Mouse (Mus musculus) CH12.LX (cell line): Measurements from ENCODE around the gene C130026I21Rik. TPM values are rescaled to one million over a fixed set of nuclear protein-coding genes. Genes with fewer than 3 reads are reported as not detected.
"Not testable (repeated sequence)": the region's sequence is repeated elsewhere in the genome, so short reads cannot be mapped to it uniquely, and the experiment has no call there.

ENCODE experiments used
- DNase-seq: peaks from one replicate; pipeline ENCODE4 v3.0.0-alpha.2; 2013; ENCODE audit errors: extremely low read depth
- H3K27ac ChIP-seq: 2 replicates; pipeline ENCODE4 v1.5.1; 2012; ENCODE audit warnings: low read depth, mild to moderate bottlenecking, control low read depth, moderate library complexity; ENCODE audit not compliant: insufficient read depth
- H3K27me3 ChIP-seq: replicated peaks from 2 replicates; pipeline ENCODE3; 2012; ENCODE audit warnings: inconsistent platforms
- H3K36me3 ChIP-seq, 2 experiments: replicated peaks in 1 of 2; 2 replicates each; pipeline versions ENCODE3 to v1.6.1; 2012; ENCODE audit warnings: inconsistent platforms in 1 of 2, low read length in 1 of 2, mild to moderate bottlenecking in 1 of 2, mixed read lengths in 1 of 2, moderate library complexity in 1 of 2; ENCODE audit not compliant: control insufficient read depth in 1 of 2, insufficient read depth in 1 of 2
- H3K4me1 ChIP-seq, 2 experiments: 2 replicates each; pipeline ENCODE4 v1.6.1; 2012; ENCODE audit warnings: inconsistent platforms in 1 of 2, moderate library complexity in 1 of 2; ENCODE audit not compliant: insufficient read depth in 2 of 2, control insufficient read depth in 1 of 2
- H3K4me2 ChIP-seq: 2 replicates; pipeline ENCODE4 v1.6.1; 2012; ENCODE audit warnings: low read depth, mild to moderate bottlenecking, control low read depth; ENCODE audit not compliant: poor library complexity, insufficient read depth, severe bottlenecking
- H3K4me3 ChIP-seq, 3 experiments: fragments of 150-350 bp in 1 of 3; sonication (generic) in 1 of 3; replicated peaks in 1 of 3; 2 replicates each; pipeline versions ENCODE3 to v1.5.1; 2011 to 2012; ENCODE audit warnings: low read depth in 2 of 3, low read length in 2 of 3, mild to moderate bottlenecking in 2 of 3, moderate library complexity in 2 of 3, control low read depth in 1 of 3, improper control_type of control experiment in 1 of 3, inconsistent platforms in 1 of 3, mixed read lengths in 1 of 3; ENCODE audit not compliant: poor library complexity in 1 of 3
- H3K79me2 ChIP-seq: replicated peaks from 2 replicates; pipeline ENCODE4 v1.6.1; 2012; ENCODE audit warnings: mild to moderate bottlenecking, moderate library complexity; ENCODE audit not compliant: control insufficient read depth, poor library complexity, insufficient read depth, severe bottlenecking; ENCODE audit errors: extremely low read depth
- H3K9ac ChIP-seq: 2 replicates; pipeline ENCODE4 v1.6.1; 2012; ENCODE audit warnings: low read depth, mild to moderate bottlenecking, control low read depth, moderate library complexity; ENCODE audit not compliant: insufficient read depth
- H3K9me3 ChIP-seq: replicated peaks from 2 replicates; pipeline ENCODE3; 2012; ENCODE audit warnings: low read length, inconsistent platforms, mixed read lengths
- ZNF384 ChIP-seq: IDR thresholded peaks from 2 replicates; pipeline ENCODE4 v1.6.1; 2012; ENCODE audit warnings: low read depth, low read length, improper control_type of control experiment, inconsistent platforms
- dilution Hi-C: fragments of 300-500 bp; cut with MboI; formaldehyde crosslinking; loops from 2 replicates; pipeline ENCODE4 v1.14.3; 2020; ENCODE audit warnings: low sequenced_read_pairs; ENCODE audit not compliant: extremely low pct_unique_long_range_greater_than_20kb, extremely low pct_ligation_motif_present
- in situ Hi-C: fragments of 300-500 bp; cut with MboI; formaldehyde crosslinking; loops from 3 replicates; pipeline ENCODE4 v1.14.3; 2019; ENCODE audit warnings: low sequenced_read_pairs, low pct_ligation_motif_present, low pct_unique_long_range_greater_than_20kb, mixed read lengths
- polyA plus RNA-seq: library from polyadenylated mRNA; unstranded; fragments of >175 nt; gene quantifications from 2 replicates; pipeline ENCODE4 v1.2.1, GENCODE M21; 2012; ENCODE audit warnings: low read depth; ENCODE audit not compliant: insufficient read length
- total RNA-seq, 2 experiments: library from RNA; depleted of rRNA; stranded (reverse); fragments of 300-350 nt in 1 of 2; fragments of >200 nt in 1 of 2; gene quantifications; 2 replicates each; pipeline ENCODE4 v1.2.3; 2012 to 2014

The C130026I21Rik gene
- total and polyA plus RNA-seq, 3 experiments = 175 to 398 (median 379) TPM

DNA sequence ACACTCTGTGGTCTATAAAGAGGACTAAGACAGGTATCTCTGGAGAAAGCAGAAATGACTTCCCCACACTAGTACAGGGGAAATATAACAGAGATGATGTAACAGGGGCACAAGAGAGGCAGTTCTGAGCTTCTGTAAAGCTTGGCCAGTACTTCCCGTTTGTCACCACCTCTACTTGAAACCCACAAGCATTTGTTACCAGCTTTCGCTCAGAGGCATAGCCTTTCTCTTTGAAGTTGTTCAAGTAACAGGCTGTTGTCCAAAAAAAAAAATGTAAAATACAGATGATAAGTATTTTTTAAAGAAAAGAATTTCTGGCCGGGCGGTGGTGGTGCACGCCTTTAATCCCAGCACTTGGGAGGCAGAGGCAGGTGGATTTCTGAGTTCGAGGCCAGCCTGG, 236.8 kb downstream of the C130026I21Rik start:
- H3K9ac ChIP-seq, H3K4me3 ChIP-seq, dilution Hi-C loops, H3K4me2 ChIP-seq, H3K79me2 ChIP-seq, H3K36me3 ChIP-seq, H3K9me3 ChIP-seq, H3K4me1 ChIP-seq, in situ Hi-C loops, H3K27me3 ChIP-seq: not testable (repeated sequence)
- peak overlapping the region; percentile 5; the same call in 1 of the 2 replicates for H3K27ac ChIP-seq
- DNase-seq = peak; percentile 57
- TF ChIP-seq ZNF384 = 0 out of 2 replicates have a peak, but pooled peaks have one; percentile 33

DNA sequence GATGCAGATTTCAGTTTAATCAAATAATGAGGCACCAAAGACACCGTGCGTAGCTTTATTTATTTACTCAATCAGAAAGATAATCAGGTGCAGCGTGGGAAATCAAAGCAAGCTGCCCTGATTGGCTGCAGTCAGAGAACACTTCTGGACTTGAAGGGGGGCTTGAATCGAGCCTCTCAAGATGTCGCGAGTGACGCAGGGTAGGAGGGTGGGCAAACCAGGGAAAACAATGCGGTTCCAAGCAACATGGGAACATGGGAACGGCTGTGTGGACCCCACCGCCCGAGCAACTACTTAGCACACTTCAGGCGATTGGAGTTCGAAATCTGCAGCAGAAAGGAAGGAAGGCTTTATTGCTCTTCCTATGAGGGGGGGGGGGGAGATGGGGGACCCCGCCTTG, 240.2 kb downstream of the C130026I21Rik start:
- H3K36me3 ChIP-seq, dilution Hi-C loops, H3K9me3 ChIP-seq, DNase-seq, H3K4me1 ChIP-seq, H3K27me3 ChIP-seq, H3K27ac ChIP-seq, H3K79me2 ChIP-seq, H3K9ac ChIP-seq, H3K4me3 ChIP-seq, in situ Hi-C loops, H3K4me2 ChIP-seq: not testable (repeated sequence)

DNA sequence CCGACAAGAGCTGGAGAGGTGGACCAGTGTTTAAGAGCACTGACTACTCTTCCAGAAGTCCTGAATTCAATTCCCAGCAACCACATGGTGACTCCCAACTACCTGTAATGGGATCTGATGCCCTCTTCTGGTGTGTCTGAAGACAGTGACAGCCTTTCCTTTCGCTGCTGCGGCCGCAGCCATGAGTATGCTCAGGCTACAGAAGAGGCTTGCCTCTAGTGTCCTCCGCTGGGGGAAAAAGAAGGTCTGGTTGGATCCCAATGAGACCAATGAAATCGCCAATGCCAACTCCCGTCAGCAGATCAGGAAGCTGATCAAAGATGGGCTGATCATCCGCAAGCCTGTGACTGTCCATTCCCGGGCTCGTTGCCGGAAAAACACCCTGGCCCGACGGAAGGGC, 258.4 kb downstream of the C130026I21Rik start:
- H3K79me2 ChIP-seq, H3K9me3 ChIP-seq, in situ Hi-C loops, H3K4me2 ChIP-seq, H3K4me3 ChIP-seq, H3K27me3 ChIP-seq, H3K36me3 ChIP-seq, H3K27ac ChIP-seq, H3K4me1 ChIP-seq, dilution Hi-C loops, H3K9ac ChIP-seq, DNase-seq: not testable (repeated sequence)

DNA sequence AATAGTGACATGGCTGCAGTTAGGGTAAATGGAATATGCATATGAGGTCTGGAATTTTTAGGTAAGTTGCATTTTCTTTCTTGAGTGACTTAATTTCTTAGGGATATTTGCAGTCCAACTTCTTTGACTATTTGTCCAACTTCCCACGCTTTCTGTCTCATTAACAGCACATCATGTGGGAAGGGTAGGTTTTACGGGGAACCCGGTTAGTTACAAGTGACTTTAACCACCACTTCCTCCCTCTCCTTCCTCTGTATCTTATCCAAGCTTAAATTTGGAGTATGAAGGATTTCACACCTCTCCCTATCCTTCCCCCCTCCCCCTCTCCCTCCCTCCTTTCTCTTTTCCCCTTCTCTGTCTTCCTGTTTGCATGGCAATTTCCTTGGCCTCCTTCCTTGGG, 259.4 kb downstream of the C130026I21Rik start:
- DNase-seq, H3K36me3 ChIP-seq, H3K27me3 ChIP-seq, H3K79me2 ChIP-seq, H3K27ac ChIP-seq, in situ Hi-C loops, H3K9ac ChIP-seq, H3K4me1 ChIP-seq, H3K4me3 ChIP-seq, H3K4me2 ChIP-seq, H3K9me3 ChIP-seq, dilution Hi-C loops: not testable (repeated sequence)

DNA sequence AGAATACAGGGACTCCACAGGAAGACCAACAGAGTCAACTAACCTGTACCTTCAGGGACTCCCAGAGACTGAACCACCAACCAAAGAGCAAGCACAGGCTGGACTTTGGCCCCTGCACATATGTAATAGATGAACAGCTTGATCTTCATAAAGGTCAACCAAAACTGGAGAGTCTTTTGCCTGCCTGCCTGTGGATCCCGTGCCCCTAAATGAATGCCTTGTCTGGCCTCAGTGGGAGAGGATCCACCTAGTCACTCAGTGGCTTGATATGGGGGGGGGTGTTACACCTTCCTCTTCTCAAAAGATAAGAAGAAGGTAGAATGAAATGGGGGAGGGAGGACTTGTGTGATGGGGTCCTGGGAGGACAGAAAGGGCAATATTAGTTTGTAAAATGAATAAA, 262.6 kb downstream of the C130026I21Rik start:
- H3K36me3 ChIP-seq, in situ Hi-C loops, dilution Hi-C loops: not testable (repeated sequence)

DNA sequence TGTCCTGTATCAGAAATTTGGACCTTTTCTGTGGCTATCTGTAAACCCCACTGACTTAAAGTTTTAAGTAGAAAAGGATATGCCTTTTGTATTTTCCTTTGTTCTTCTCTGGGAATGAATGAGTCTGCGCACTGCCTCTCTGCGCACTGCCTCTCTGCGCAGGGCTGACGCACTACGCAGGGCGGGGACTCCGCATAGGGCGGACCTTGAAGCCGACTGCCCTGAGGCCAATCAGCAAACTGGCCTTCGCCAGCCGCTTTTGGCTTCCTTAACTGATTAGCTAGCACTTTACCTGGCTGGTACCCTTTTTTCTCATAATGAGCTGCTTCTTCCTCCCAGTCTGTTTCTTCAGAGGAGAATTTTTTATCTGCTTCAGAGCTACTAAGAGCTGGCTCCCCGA, 271.1 kb downstream of the C130026I21Rik start:
- H3K27me3 ChIP-seq, dilution Hi-C loops, DNase-seq, H3K27ac ChIP-seq, H3K9ac ChIP-seq, H3K36me3 ChIP-seq, H3K4me1 ChIP-seq, H3K4me2 ChIP-seq, H3K4me3 ChIP-seq, H3K9me3 ChIP-seq, in situ Hi-C loops, H3K79me2 ChIP-seq: not testable (repeated sequence)

More for the DNA sequence above, 262.6 kb downstream of the C130026I21Rik start:
- H3K27me3 ChIP-seq, H3K27ac ChIP-seq, H3K9me3 ChIP-seq, H3K9ac ChIP-seq, H3K79me2 ChIP-seq, H3K4me3 ChIP-seq, DNase-seq, H3K4me2 ChIP-seq, H3K4me1 ChIP-seq: not testable (repeated sequence)
